Mouse (Mus musculus): ENCODE results near the gene Tigar. TPM values are rescaled to one million over a fixed set of nuclear protein-coding genes. Genes with fewer than 3 reads are reported as not detected.

The Tigar gene
- polyA plus RNA-seq, 1 experiment = 1.7 TPM

DNA sequence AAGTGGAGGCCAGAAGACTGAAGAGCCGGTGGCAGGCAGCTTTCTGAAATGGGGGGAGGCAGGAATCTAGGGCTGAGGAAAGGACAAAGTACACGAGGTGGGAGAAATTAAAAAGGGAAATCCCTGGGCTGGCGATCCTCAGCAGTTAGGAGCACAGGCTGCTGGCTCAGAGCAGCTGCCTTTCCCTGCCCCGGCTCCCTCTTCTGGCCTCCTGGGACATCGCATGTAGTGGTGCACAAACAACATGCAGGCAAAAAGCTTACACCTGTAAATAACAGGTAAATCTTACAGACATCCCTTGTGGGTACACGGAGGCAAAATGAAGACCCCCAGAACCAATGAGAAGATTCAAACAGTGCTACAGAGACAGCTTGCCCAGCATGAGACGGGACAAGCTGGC is 14.8 kb downstream of the Tigar start:
- WGBS = 81% methylated on average over 7 of the region's 7 CpGs
- no peaks in the 10 kb centered on the region for H3K27me3 ChIP-seq (ENCODE audit: control insufficient read depth, insufficient read depth, low read length)
- H3K27ac ChIP-seq (ENCODE audit: insufficient read depth, low read length) = no peak overlapping the region
- no peak for TF ChIP-seq POLR2A (IDR thresholded peaks at IDR 0.05; ENCODE audit: low read depth, low read length)
- peak; percentile 13; the same call in 1 of the 2 replicates for TF ChIP-seq CTCF (IDR thresholded peaks at IDR 0.05; ENCODE audit: extremely low read depth, insufficient read depth, insufficient read length, insufficient replicate concordance)
- no peaks in the 10 kb centered on the region for H3K4me1 ChIP-seq (ENCODE audit: control insufficient read depth, insufficient read depth, insufficient read length)
- DNase-seq (ENCODE audit: low read depth in 1 of 2, low spot score in 2 of 2) = no peak
- H3K4me3 ChIP-seq (ENCODE audit: extremely low read depth, insufficient read depth, insufficient read length) = no peak overlapping the region
- H3K36me3 ChIP-seq (ENCODE audit: control insufficient read depth, insufficient read depth, low read length) = peaks cover 12% of the 10 kb centered on the region

DNA sequence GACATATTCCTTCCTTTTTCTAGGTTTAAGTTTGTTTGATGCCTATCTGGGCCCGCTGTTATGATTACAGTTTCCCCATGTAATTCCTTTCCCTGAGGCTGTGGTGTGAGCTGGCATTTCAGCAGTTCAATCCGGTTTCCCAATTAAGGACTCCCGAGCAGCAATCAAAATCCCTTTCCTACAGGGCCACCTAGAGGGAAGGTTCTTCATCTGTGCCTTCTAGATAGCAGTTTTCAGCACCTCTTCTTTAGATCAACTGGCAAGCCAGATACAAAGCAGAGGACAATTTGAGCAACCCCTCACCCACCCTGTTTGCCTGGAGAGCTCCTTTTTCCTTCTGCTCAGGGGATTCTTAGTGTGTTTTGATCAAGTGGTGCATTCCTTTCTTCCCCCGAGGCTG is 22.6 kb downstream of the Tigar start:
- DNase-seq (ENCODE audit: low read depth in 1 of 2, low spot score in 2 of 2) = no peak
- 82% methylated on average over 4 of the region's 4 CpGs for WGBS
- TF ChIP-seq POLR2A (IDR thresholded peaks at IDR 0.05; ENCODE audit: low read depth, low read length) (no peak), CTCF (IDR thresholded peaks at IDR 0.05; ENCODE audit: extremely low read depth, insufficient read depth, insufficient read length, insufficient replicate concordance) (no peak)
- H3K27ac ChIP-seq (ENCODE audit: insufficient read depth, low read length) = no peak overlapping the region
- H3K4me1 ChIP-seq (ENCODE audit: control insufficient read depth, insufficient read depth, insufficient read length) = no peaks in the 10 kb centered on the region
- no peak overlapping the region for H3K4me3 ChIP-seq (ENCODE audit: extremely low read depth, insufficient read depth, insufficient read length)
- H3K36me3 ChIP-seq (ENCODE audit: control insufficient read depth, insufficient read depth, low read length) = peaks cover 17% of the 10 kb centered on the region
- H3K27me3 ChIP-seq (ENCODE audit: control insufficient read depth, insufficient read depth, low read length) = no peaks in the 10 kb centered on the region

DNA sequence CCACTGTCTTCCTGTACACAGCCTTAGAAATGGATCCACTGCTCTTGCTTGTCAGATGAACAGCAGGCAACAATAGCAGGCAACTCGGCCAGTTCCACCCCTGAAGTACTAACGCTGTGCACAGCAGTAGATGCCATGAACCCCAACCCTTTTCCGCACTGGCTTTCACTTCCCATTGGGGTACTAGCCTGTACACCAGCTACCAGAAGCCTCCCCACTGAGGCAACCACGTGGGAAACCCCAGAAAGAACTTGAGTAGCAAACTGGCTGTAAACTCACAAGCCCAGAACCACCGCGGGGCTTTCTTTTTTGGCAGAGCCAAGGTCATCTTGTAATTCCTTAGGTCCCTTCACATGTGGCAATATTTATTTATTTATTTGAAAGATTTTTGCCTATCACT is 27.5 kb downstream of the Tigar start:
- 58% methylated on average over 6 of the region's 6 CpGs for WGBS
- no peak overlapping the region for H3K4me3 ChIP-seq (ENCODE audit: extremely low read depth, insufficient read depth, insufficient read length)
- DNase-seq (ENCODE audit: low read depth in 1 of 2, low spot score in 2 of 2) = no peak
- H3K27me3 ChIP-seq (ENCODE audit: control insufficient read depth, insufficient read depth, low read length) = peaks cover 2% of the 10 kb centered on the region; the same call in 1 of the 2 replicates
- peaks cover 3% of the 10 kb centered on the region; the same call in 1 of the 2 replicates for H3K4me1 ChIP-seq (ENCODE audit: control insufficient read depth, insufficient read depth, insufficient read length)
- TF ChIP-seq CTCF (IDR thresholded peaks at IDR 0.05; ENCODE audit: extremely low read depth, insufficient read depth, insufficient read length, insufficient replicate concordance) = no peak
- TF ChIP-seq POLR2A (IDR thresholded peaks at IDR 0.05; ENCODE audit: low read depth, low read length) = no peak
- no peak overlapping the region for H3K27ac ChIP-seq (ENCODE audit: insufficient read depth, low read length)
- H3K36me3 ChIP-seq (ENCODE audit: control insufficient read depth, insufficient read depth, low read length) = no peaks in the 10 kb centered on the region

DNA sequence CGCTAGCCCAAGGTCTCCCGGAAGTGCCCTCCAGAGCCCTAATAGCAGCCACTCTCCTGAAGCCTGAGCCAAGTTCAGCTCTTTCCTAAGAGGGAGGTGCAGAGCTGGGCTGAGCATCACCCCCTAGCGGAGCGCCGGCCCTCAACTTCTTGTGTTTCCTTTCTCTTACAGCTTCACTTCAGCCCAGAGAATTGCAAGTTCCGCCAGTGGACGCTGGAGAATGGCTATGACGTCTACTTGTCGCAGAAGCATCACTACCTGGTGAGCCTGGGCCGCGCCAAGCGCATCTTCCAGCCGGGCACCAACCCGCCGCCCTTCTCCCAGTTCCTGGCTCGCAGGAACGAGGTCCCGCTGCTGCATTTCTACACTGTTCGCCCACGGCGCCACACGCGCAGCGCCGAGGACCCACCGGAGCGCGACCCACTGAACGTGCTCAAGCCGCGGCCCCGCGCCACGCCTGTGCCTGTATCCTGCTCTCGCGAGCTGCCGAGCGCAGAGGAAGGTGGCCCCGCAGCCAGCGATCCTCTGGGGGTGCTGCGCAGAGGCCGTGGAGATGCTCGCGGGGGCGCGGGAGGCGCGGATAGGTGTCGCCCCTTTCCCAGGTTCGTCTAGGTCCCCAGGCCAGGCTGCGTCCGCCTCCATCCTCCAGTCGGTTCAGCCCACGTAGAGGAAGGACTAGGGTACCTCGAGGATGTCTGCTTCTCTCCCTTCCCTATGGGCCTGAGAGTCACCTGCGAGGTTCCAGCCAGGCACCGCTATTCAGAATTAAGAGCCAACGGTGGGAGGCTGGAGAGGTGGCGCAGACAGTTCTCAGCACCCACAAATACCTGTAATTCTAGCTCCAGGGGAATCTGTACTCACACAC is 29.3 kb downstream of the Tigar start:
- H3K4me3 ChIP-seq (ENCODE audit: extremely low read depth, insufficient read depth, insufficient read length) = peak overlapping the region; percentile 36
- H3K36me3 ChIP-seq (ENCODE audit: control insufficient read depth, insufficient read depth, low read length) = no peaks in the 10 kb centered on the region
- peaks cover 2% of the 10 kb centered on the region; the same call in 1 of the 2 replicates for H3K27me3 ChIP-seq (ENCODE audit: control insufficient read depth, insufficient read depth, low read length)
- H3K27ac ChIP-seq (ENCODE audit: insufficient read depth, low read length) = no peak overlapping the region
- peaks cover 3% of the 10 kb centered on the region; the same call in 1 of the 2 replicates for H3K4me1 ChIP-seq (ENCODE audit: control insufficient read depth, insufficient read depth, insufficient read length)
- peak in 1 of 2 experiments; percentile 9 for DNase-seq (ENCODE audit: low read depth in 1 of 2, low spot score in 2 of 2)
- TF ChIP-seq CTCF (IDR thresholded peaks at IDR 0.05; ENCODE audit: extremely low read depth, insufficient read depth, insufficient read length, insufficient replicate concordance) (no peak), POLR2A (IDR thresholded peaks at IDR 0.05; ENCODE audit: low read depth, low read length) (no peak)
- 5% methylated on average over 59 of the region's 59 CpGs for WGBS

DNA sequence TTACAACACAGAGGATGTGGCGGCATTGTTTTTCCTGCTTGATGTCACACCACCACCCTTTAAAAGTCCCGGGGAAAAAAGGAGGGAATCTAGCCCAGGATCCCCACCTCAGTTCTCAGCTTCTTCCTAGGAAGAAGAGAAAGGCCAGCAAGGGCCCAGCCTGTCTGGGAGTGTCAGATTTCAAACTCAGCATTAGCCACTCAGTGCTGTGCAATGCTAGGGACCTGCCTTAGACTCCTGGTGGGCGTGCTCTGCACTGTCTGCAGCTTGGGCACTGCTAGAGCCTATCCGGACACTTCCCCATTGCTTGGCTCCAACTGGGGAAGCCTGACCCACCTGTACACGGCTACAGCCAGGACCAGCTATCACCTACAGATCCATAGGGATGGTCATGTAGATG is 36.5 kb downstream of the Tigar start, which contains the start of gene Fgf23:
TSS of gene Fgf23 (plus strand) at position 86 of the 400 bp plus-strand sequence.
- TF ChIP-seq POLR2A (IDR thresholded peaks at IDR 0.05; ENCODE audit: low read depth, low read length) (no peak), CTCF (IDR thresholded peaks at IDR 0.05; ENCODE audit: extremely low read depth, insufficient read depth, insufficient read length, insufficient replicate concordance) (no peak)
- H3K36me3 ChIP-seq (ENCODE audit: control insufficient read depth, insufficient read depth, low read length) = no peaks in the 10 kb centered on the region
- no peaks in the 10 kb centered on the region for H3K4me1 ChIP-seq (ENCODE audit: control insufficient read depth, insufficient read depth, insufficient read length)
- H3K27me3 ChIP-seq (ENCODE audit: control insufficient read depth, insufficient read depth, low read length) = no peaks in the 10 kb centered on the region
- no peak within 1 kb of the TSS for H3K27ac ChIP-seq (ENCODE audit: insufficient read depth, low read length)
- DNase-seq (ENCODE audit: low read depth in 1 of 2, low spot score in 2 of 2) = no peak
- 33% methylated on average over 5 of the region's 5 CpGs for WGBS
- no peak within 1 kb of the TSS for H3K4me3 ChIP-seq (ENCODE audit: extremely low read depth, insufficient read depth, insufficient read length)

DNA sequence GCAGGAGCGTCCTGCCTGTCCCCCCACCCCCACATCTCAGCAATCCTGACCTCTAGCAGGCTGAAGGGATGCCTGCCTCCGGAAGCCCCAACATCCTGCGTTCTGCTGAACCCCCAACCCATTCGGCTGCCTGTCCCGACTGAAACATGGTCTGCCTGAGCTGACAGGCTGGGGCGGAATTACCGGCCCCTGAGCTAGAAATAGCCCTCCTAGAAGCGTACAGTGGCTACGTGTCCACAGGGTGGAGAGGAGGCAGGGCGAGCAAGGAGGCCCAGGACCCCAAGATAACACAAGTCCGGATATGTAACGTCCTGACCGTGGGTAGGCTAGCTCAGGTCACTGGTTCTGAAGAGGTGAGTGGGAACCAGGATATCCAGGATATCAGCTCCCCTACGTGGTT is 44.5 kb downstream of the Tigar start:
- H3K27me3 ChIP-seq (ENCODE audit: control insufficient read depth, insufficient read depth, low read length) = no peaks in the 10 kb centered on the region
- H3K27ac ChIP-seq (ENCODE audit: insufficient read depth, low read length) = no peak overlapping the region
- no peak for DNase-seq (ENCODE audit: low read depth in 1 of 2, low spot score in 2 of 2)
- no peak overlapping the region for H3K4me3 ChIP-seq (ENCODE audit: extremely low read depth, insufficient read depth, insufficient read length)
- H3K4me1 ChIP-seq (ENCODE audit: control insufficient read depth, insufficient read depth, insufficient read length) = no peaks in the 10 kb centered on the region
- H3K36me3 ChIP-seq (ENCODE audit: control insufficient read depth, insufficient read depth, low read length) = no peaks in the 10 kb centered on the region
- 5% methylated on average over 14 of the region's 14 CpGs for WGBS
- no peak for TF ChIP-seq CTCF (IDR thresholded peaks at IDR 0.05; ENCODE audit: extremely low read depth, insufficient read depth, insufficient read length, insufficient replicate concordance)
- TF ChIP-seq POLR2A (IDR thresholded peaks at IDR 0.05; ENCODE audit: low read depth, low read length) = no peak

DNA sequence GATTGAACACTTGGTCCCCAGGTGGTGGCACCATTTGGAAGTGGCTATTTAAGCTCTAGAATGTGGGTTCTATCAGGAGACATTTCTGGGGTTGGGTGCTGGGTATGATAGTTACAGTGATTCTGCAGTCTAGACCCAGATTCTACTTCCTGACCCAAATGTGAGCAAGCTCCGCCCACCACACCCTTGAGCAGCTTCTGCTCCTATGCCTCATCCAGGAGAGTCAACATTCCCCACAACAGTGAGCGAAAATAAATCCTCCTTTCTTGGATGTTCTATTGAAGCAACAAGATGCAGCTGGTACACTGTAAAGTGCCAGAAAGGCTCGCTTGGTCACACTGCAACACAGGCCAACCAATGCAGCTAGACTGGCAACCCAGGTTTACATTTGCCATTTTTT is 45.4 kb downstream of the Tigar start:
- TF ChIP-seq POLR2A (IDR thresholded peaks at IDR 0.05; ENCODE audit: low read depth, low read length) = no peak
- no peak for TF ChIP-seq CTCF (IDR thresholded peaks at IDR 0.05; ENCODE audit: extremely low read depth, insufficient read depth, insufficient read length, insufficient replicate concordance)
- WGBS = 92% methylated on average over 3 of the region's 3 CpGs
- DNase-seq (ENCODE audit: low read depth in 1 of 2, low spot score in 2 of 2) = no peak
- Histone ChIP-seq H3K4me3 (ENCODE audit: extremely low read depth, insufficient read depth, insufficient read length) (no peak overlapping the region), H3K4me1 (ENCODE audit: control insufficient read depth, insufficient read depth, insufficient read length) (no peaks in the 10 kb centered on the region), H3K27ac (ENCODE audit: insufficient read depth, low read length) (no peak overlapping the region), H3K36me3 (ENCODE audit: control insufficient read depth, insufficient read depth, low read length) (no peaks in the 10 kb centered on the region), H3K27me3 (ENCODE audit: control insufficient read depth, insufficient read depth, low read length) (no peaks in the 10 kb centered on the region)

All from spleen, adult 2 months (tissue).